Mouse (Mus musculus) cerebellum, adult (tissue): ENCODE measurements at regions not wholly inside any gene's neighbourhood (a gene's known extent, or its start where the extent isn't known, plus 50 kb on each side); places are given as distances from the start of the nearest gene placed in this dataset.

Experiments used
- ATAC-seq: cut with Nextera tagmentation; 2 replicates; pipeline ENCODE4 v1.9.2; 2017; ENCODE audit warnings: mild to moderate bottlenecking, moderate library complexity, mixed read lengths; ENCODE audit not compliant: insufficient number of reproducible peaks, low FRiP score, low TSS enrichment

GRCm38 (mm10) chr1:73265009-73265408 lies 249.3 kb upstream of the Tnp1 start:
- no peak; the same call in 1 of the 2 replicates for ATAC-seq

- no peak for ATAC-seq
These were observed 248.5 kb upstream of the Tnp1 start for GRCm38 (mm10) chr1:73264245-73264644.

GRCm38 (mm10) chr1:73259525-73260098 lies 243.9 kb upstream of the Tnp1 start:
- no peak for ATAC-seq

- ATAC-seq: no peak
These were observed 241.6 kb upstream of the Tnp1 start for GRCm38 (mm10) chr1:73257263-73257662.

GRCm38 (mm10) chr1:73251911-73252356 lies 236.2 kb upstream of the Tnp1 start:
- no peak for ATAC-seq

GRCm38 (mm10) chr1:73244016-73244415 lies 228.3 kb upstream of the Tnp1 start:
- no peak for ATAC-seq

- ATAC-seq: no peak
These were observed 226.6 kb upstream of the Tnp1 start for GRCm38 (mm10) chr1:73242290-73242689.

- ATAC-seq: peak; percentile 76
These were observed 221.2 kb upstream of the Tnp1 start for GRCm38 (mm10) chr1:73236867-73237266.

GRCm38 (mm10) chr1:73233636-73234035 lies 217.9 kb upstream of the Tnp1 start:
- ATAC-seq: no peak

GRCm38 (mm10) chr1:73233041-73233440 lies 217.3 kb upstream of the Tnp1 start:
- no peak for ATAC-seq

- no peak for ATAC-seq
These were observed 214.9 kb upstream of the Tnp1 start for GRCm38 (mm10) chr1:73230611-73231010.

- ATAC-seq: no peak
These were observed 211.5 kb upstream of the Tnp1 start for GRCm38 (mm10) chr1:73227246-73227645.

- no peak for ATAC-seq
These were observed 206.2 kb upstream of the Tnp1 start for GRCm38 (mm10) chr1:73221863-73222262.

- ATAC-seq: no peak
These were observed 198.7 kb upstream of the Tnp1 start for GRCm38 (mm10) chr1:73214305-73214946.

GRCm38 (mm10) chr1:73207421-73207820 lies 191.7 kb upstream of the Tnp1 start:
- ATAC-seq: no peak

- no peak for ATAC-seq
These were observed 190.1 kb upstream of the Tnp1 start for GRCm38 (mm10) chr1:73205788-73206187.

- ATAC-seq: no peak
These were observed 184.4 kb upstream of the Tnp1 start for GRCm38 (mm10) chr1:73200112-73200511.

GRCm38 (mm10) chr1:73190832-73191231 lies 175.1 kb upstream of the Tnp1 start:
- no peak for ATAC-seq

GRCm38 (mm10) chr1:73188796-73189195 lies 173.1 kb upstream of the Tnp1 start:
- no peak for ATAC-seq

GRCm38 (mm10) chr1:73184477-73184876 lies 168.8 kb upstream of the Tnp1 start:
- ATAC-seq: no peak

- ATAC-seq: no peak
These were observed 163.1 kb upstream of the Tnp1 start for GRCm38 (mm10) chr1:73178810-73179209.

GRCm38 (mm10) chr1:73177076-73177475 lies 161.4 kb upstream of the Tnp1 start:
- no peak for ATAC-seq
